7 mouse cellular contexts compared by ENCODE assay signal in genomic region chr8:12896494-12897373, GRCm38 (mm10). TPM values are rescaled to one million over a fixed set of nuclear protein-coding genes. Genes with fewer than 3 reads are reported as not detected.
DNase-seq lines count a peak whose midpoint lies in the region; ATAC-seq lines count a peak whose summit lies in the region.

No protein-coding gene starts in this region.

- 40% methylated on average over 13 of the region's 13 CpGs for WGBS in heart, embryonic 16.5 days
- WGBS in lung, embryonic 16.5 days = 44% methylated on average over 13 of the region's 13 CpGs

- H3K4me1 ChIP-seq in heart, embryonic 16.5 days (ENCODE audit: control insufficient read depth, insufficient read depth, low read length) = peaks cover 8% of the 10 kb centered on the region; the same call in 1 of the 2 replicates
- peaks cover 7% of the 10 kb centered on the region; the same call in 1 of the 2 replicates for H3K4me1 ChIP-seq in lung, embryonic 16.5 days (replicated peaks; ENCODE audit: control insufficient read depth, insufficient read depth, low read length)

- H3K36me3 ChIP-seq in heart, embryonic 16.5 days (ENCODE audit: control insufficient read depth, insufficient read depth) = no peaks in the 10 kb centered on the region
- H3K36me3 ChIP-seq in lung, embryonic 16.5 days (ENCODE audit: control insufficient read depth, insufficient read depth, low read length) = no peaks in the 10 kb centered on the region

- ATAC-seq in heart, embryonic 16.5 days (replicated peaks; ENCODE audit: extremely low read depth, insufficient read depth, low FRiP score) = peak; percentile 51
- peak; percentile 34; the same call in 1 of the 2 replicates for ATAC-seq in lung, embryonic 16.5 days (ENCODE audit: low read depth)

- H3K27ac ChIP-seq in heart, embryonic 16.5 days (ENCODE audit: low read length) = no peak overlapping the region; the same call in 1 of the 2 replicates
- H3K27ac ChIP-seq in lung, embryonic 16.5 days (ENCODE audit: low read length) = no peak overlapping the region

- H3K9me3 ChIP-seq in heart, embryonic 16.5 days (replicated peaks; ENCODE audit: control insufficient read depth, low read length) = no peaks in the 10 kb centered on the region
- no peaks in the 10 kb centered on the region for H3K9me3 ChIP-seq in lung, embryonic 16.5 days (ENCODE audit: control insufficient read depth, low read length)

- peak; percentile 77 for DNase-seq in ES-CJ7 (ENCODE audit: low read depth, low spot score)
- DNase-seq in adrenal gland, adult 2 months = peak; percentile 38
- DNase-seq in embryo, embryonic 9.5 days (ENCODE audit: extremely low spot score) = peak; percentile 67
- peak; percentile 74 for DNase-seq in kidney, postnatal 10 days
- peak; percentile 58 for DNase-seq in retina, postnatal 7 days (ENCODE audit: low read depth, low spot score)

- H3K27me3 ChIP-seq in heart, embryonic 16.5 days (ENCODE audit: control insufficient read depth, insufficient read depth, low read length) = peaks cover 3% of the 10 kb centered on the region
- no peaks in the 10 kb centered on the region for H3K27me3 ChIP-seq in lung, embryonic 16.5 days (ENCODE audit: control insufficient read depth, insufficient read depth, low read depth, low read length)

- H3K4me2 ChIP-seq in heart, embryonic 16.5 days (ENCODE audit: low read depth, low read length) = no peak overlapping the region
- H3K4me2 ChIP-seq in lung, embryonic 16.5 days (ENCODE audit: low read depth, low read length) = no peak overlapping the region

- no peak overlapping the region for H3K4me3 ChIP-seq in heart, embryonic 16.5 days (ENCODE audit: low read length)
- no peak overlapping the region for H3K4me3 ChIP-seq in lung, embryonic 16.5 days (ENCODE audit: low read length)

- no peak overlapping the region for H3K9ac ChIP-seq in heart, embryonic 16.5 days (ENCODE audit: low read length)
- no peak overlapping the region for H3K9ac ChIP-seq in lung, embryonic 16.5 days (ENCODE audit: low read length)

RNA-seq across cellular contexts. Expression of gene Mcf2l, which starts 23.1 kb away (rescaled TPM):
- total RNA-seq in adrenal gland, adult 2 months (2021) = 10 to 100 TPM; 24.0 to 25.4 TPM
- polyA plus RNA-seq in adrenal gland, adult 2 months (2012; rRNA removed) = 9.6 and 12.4 TPM in 2 replicates
- 11.0 and 11.1 TPM in 2 replicates for polyA plus RNA-seq in heart, embryonic 16.5 days (2015; fragmentation: Nextera tagmentation; extraction: Ambion mirVana)
- 16.0 and 16.1 TPM in 2 replicates for polyA plus RNA-seq in lung, embryonic 16.5 days (2015; fragmentation: Nextera tagmentation; extraction: Ambion mirVana)
